Mouse (Mus musculus) fat pad, adult 2 months (tissue): ENCODE results near the gene Lpin2.

Experiments used
- DNase-seq: peaks from one replicate; pipeline ENCODE4 v3.0.0-alpha.2; 2011; ENCODE audit warnings: low read depth, low spot score; ENCODE audit errors: extremely low read depth

The Lpin2 gene

GRCm38 (mm10) chr17:71291897-71292420 lies 109.6 kb downstream of the Lpin2 start:
- no peak for DNase-seq

- DNase-seq = no peak
Observed at GRCm38 (mm10) chr17:71292897-71293296, 110.5 kb downstream of the Lpin2 start.

GRCm38 (mm10) chr17:71294570-71294969 lies 112.2 kb downstream of the Lpin2 start:
- DNase-seq = no peak
